Mouse (Mus musculus) retina, postnatal 7 days (tissue): Measurements from ENCODE around the gene Bpifb1.
"Not testable (repeated sequence)": the region's sequence is repeated elsewhere in the genome, so short reads cannot be mapped to it uniquely, and the experiment has no call there.

Source experiments
- DNase-seq: peaks from one replicate; pipeline ENCODE4 v3.0.0-alpha.2; 2012; ENCODE audit warnings: low read depth, low spot score

Gene Bpifb1

DNA sequence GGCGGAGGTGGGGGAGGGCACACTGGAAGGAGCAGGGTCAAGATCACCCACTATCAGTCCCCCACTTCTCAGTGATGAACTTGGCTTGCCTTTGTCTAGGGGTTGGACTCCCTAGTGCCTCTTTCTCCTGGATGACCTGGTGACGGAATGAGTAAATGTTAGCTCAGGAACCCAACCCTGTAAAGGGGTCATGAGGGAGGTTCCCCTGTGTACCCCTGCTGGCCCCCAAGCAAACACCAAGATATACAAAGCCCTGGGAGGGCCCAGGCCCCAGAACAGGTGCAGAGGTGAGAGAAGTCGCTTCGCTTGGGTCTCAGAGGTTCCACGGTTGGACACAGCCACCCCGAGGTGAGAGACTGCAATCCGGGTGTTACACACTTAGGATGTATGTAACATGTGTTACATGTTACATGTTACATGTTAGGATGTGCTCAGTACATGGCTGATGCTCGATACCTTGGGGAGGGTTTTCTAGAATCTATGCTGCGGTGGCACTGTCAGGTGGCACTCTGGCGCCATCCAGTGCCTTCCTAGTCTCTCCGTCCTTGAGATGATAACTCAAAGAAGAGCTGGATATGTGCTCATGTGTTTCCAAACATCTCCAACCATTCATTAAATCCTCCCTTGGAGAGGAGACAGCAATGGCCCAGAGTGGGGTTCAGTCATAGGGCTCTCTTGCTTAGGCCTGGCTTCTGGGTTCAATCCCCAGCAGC lies at the start of gene Bpifb1:
Bpifb1 (plus strand) TSS at position 273 of the 713 bp plus-strand sequence.
- DNase-seq = no peak

DNA sequence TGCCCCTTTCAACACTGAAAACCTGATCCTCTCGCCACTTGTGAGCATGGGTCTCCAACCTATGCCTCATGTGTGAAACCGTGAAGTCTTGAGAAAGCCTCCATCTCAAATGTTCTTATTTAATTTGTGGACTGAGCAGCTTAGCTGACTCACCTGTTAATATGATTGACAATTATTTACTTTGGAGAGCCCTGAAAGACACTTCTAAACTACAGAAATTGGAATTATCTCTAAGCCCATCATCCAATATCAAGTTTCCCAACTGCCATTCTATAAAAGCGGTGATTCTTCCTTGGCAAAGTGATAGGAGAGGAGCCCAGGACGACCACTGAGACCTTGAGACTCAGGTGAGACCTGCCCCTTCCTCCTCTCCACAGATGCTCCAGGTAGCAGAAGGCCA lies 48.0 kb upstream of the Bpifb1 start, which contains the start of gene Bpifa1:
Bpifa1 (plus strand) TSS at position 301 of the 400 bp plus-strand sequence.
- no peak for DNase-seq

DNA sequence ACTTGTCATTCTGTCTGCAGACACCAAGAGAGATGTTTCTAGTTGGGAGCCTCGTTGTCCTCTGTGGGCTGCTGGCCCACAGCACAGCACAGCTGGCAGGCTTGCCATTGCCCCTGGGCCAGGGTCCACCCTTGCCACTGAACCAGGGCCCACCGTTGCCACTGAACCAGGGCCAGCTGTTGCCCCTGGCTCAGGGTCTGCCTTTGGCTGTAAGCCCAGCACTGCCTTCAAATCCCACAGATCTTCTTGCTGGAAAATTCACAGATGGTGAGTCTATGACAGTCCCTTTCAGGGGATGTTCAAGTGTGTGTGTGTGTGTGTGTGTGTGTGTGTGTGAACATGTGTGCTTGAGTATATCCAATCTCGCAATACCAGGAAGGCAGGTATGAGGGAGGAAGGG lies 46.9 kb upstream of the Bpifb1 start:
- DNase-seq = no peak

DNA sequence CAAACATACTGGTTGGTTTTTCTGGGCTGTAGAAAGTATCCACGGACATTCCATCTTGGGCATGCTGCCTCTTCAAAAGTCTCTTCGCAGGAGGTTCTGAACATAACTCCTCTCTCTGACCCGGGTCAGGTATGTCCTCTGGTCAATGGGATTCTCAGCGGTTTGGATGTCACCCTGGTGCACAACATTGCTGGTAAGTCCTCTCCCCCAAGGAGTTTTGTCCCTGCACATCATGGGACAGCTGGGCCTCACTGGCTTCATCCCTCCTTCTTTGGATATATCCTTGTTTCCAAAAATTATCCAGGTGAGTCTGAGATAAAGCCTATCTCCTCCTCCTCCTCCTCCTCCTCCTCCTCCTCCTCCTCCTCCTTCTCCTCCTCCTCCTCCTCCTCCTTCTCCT lies 43.1 kb upstream of the Bpifb1 start:
- no peak for DNase-seq

DNA sequence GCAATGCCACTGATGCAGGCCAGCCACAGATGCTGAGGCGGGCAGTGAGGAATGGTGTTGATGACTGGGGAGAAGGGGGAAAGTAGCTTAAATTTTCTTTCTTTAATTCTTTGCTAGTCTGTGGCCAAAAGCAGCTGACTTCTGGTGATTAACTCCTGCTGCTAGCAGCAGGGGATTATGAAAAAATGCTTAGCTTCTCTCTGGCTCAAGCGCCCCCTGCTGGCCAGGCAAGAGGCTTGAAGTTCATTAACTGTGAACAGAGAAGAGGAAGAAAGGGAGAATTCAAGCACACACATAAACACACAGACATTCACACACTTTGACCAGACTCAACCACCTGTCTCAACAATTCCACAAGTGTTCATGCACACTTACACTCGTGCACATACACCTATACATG lies 32.2 kb upstream of the Bpifb1 start:
- DNase-seq = peak; percentile 45

DNA sequence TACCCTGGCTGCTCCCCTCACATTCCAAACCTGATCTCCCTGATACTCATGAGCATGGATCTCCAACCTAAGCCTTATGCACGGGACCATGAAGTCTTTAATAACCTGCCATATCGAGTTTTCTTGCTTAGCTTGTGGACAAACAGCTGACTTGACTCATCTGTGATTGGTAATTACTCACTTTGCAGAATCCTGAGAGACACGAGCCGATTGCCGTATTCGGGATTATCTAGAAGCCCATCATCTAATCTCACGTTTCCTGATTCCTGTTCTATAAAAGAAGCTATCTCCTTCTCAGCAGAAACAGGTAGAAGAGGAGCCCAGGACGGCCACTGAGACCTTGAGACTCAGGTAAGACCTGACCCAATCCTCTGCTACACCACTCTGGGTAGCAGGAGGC lies 28.3 kb upstream of the Bpifb1 start, which contains the start of gene Bpifa5:
Bpifa5 (plus strand) TSS at position 301 of the 400 bp plus-strand sequence.
- DNase-seq = no peak

DNA sequence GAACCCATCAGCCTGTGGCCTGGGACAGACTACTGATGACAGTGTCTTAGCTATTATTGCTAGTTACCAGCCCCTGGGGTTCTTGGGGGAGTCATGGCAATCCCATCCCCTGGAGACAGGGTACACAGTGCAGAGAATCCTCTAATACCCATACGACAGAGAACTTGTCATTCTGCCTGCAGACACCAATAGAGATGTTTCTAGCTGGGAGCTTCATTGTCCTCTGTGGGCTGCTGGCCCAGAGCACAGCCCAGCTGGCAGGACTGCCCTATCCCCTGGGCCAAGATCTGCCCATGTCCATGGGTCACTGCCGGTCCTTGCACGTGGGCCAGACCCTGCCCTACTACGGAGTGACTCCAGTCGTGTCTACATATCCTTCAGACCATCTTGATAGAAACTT lies 27.3 kb upstream of the Bpifb1 start:
- DNase-seq = no peak

DNA sequence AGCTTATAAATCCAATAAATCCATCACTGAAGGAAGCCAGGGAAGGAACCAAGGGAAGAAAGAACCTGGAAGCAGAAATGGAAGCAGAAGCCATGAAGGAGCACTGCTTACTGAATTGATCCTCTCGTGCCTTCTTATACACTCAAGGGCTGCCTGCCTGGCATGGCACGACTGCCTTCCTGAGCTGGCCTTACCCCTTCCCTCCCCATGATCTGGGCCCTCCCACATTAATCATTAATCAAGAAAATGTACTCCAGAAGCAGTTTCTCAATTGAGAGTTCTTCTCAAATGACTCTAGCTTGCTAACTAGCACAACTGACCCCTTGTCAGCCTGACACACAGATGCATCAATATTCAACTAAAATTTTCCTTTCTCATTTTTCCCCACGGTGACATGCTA lies 21.4 kb upstream of the Bpifb1 start:
- DNase-seq = no peak

DNA sequence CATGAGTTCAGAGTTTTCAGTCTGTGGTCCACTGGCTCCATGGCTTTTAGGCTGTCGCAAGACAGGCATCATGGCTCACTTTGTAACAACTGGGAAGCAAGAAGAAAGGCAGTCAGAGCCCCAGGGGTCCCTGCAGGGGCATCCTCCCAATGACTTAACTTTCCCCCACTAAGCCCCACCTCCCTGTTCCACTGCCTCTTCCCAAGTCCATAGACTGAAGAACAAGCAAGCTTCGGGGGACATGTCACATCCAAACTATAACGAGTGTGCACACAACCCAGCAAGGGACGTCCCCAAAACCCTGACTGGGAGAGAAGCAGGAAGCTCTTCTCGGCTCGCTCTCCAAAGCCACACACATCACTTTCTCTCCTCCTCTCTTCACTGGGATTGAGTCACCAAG lies 19.0 kb upstream of the Bpifb1 start:
- no peak for DNase-seq

DNA sequence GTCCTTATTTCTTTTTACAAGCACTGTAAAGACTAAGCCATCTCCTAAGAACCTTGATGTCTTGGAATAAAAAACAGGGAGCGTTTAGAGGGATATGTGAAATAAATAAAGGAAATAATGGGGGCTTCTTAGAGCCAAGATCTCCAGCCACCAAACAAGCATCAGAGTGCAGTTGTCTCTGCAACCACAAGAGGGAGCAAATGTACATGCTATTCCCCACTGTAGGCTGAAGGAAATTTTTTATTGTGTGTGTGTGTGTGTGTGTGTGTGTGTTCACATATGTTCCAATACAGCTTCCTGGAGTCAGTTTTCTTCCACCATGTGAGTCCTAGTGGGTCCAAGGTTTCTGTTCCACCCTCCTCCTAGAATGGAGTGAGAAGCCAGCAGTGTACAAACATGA lies 17.3 kb upstream of the Bpifb1 start:
- peak; percentile 13 for DNase-seq

DNA sequence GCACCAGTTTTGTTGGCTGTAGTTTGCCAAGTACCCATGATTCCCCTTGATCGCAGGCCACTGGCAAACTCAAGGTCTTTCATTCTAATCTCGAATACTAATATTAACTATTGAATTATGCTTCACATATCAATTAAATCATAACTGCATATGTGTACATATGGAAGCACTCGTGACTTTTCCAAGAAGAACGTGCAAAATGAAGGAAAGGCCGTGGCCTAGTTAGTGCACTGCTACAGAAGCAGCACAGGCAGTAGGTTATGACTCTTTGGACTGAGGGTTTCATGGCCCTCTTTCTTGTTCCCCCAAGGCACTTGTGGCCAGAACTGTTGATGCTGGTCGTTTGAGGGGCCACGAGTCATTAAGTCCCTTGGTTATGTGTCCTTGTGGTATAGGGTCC lies 8.7 kb upstream of the Bpifb1 start:
- DNase-seq = not testable (repeated sequence)

DNA sequence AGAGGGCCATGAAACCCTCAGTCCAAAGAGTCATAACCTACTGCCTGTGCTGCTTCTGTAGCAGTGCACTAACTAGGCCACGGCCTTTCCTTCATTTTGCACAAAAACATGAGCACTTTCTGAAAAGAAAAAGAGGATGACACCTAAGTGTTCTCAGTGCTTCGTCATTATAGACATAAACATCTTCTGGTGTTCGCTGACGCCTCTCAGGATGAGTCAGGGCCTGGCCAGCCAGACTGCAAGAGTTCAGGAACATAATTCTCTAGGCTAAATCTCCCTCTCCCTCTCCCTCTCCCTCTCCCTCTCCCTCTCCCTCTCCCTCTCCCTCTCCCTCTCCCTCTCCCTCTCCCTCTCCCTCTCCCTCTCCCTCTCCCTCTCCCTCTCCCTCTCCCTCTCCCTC lies 7.6 kb upstream of the Bpifb1 start:
- DNase-seq = not testable (repeated sequence)

DNA sequence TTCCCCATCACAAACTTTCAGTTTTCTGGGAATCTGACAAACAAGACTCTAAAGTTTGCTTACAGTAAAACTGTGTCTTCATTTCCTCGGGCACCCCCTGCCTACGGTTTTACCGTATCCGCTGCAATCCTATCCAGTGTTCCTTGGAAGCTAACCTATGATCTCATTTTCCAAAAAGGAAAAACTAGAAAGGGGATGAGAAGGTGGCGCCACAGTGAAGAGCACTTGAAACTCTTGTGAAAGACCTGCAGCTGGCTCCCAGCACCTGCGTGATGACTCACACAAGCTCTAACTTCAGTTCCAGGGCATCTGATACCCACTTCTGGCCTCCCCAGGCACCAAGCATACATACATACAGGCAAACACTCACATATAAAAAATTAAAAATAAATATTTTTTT lies 5.3 kb upstream of the Bpifb1 start:
- DNase-seq = no peak

DNA sequence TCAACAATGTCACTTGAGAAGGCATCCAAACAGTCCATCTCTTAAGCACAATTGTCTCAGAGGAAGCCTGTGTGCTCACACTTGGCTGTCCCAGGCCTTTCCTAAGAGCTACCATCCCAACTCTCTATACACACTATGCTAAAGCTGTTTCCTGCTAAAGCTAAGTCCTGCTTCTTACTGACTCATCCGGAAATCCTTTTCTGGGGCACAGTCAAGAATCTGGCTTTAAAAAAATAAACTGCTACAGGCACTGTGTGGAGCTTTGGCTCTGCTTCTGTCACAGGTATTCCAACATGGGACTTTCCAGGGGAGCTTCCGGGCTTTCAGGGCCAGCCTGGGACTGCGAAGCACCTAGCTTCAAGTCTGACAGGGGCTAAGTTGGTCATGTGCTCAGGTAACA lies 4.9 kb upstream of the Bpifb1 start:
- no peak for DNase-seq

DNA sequence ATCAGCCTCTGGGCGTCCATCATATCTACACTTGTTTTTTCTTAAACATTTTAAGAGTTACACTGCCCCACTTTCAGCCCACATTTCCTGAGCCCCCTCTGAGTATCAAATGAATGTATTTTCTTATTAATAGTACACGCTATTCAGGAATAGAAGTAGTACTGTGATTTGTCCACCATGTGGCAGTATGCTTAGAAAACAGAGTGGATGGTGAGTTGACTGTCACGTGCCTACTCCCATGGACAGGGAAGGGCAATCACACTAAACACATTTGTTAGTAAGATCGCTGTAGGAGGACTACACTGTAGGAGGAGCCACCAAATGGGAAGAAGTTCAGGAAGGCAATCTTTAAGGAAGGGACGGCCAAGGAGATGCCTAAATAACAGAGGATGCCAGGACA lies 3.1 kb upstream of the Bpifb1 start:
- DNase-seq = no peak

DNA sequence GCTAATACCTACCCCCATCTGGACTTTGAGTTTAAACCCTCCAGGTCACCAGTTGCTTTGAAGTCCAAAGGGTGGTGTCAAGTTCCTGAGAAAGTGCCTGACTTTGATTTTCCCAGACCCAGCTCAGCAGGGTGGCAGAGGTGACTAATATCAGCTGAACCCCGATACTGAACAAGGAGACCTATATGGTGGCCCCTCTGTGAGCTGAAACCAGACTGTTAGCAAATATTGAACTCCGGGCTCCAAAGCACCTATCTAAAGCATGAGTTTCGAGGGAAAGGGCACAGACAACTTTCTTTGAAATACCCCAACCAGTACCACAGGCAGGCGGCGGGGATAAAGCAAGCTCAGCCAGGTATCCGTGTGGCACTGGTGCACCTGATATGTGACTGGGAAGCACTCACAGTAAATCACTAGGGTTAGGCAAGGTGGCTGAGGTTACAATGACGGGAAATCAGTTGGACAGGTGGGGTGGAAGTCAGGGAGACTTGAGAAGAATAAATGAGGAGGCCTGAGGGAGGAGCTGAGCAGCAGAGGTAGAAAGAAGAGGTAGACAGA lies 662 bp upstream of the Bpifb1 start:
- DNase-seq = no peak

DNA sequence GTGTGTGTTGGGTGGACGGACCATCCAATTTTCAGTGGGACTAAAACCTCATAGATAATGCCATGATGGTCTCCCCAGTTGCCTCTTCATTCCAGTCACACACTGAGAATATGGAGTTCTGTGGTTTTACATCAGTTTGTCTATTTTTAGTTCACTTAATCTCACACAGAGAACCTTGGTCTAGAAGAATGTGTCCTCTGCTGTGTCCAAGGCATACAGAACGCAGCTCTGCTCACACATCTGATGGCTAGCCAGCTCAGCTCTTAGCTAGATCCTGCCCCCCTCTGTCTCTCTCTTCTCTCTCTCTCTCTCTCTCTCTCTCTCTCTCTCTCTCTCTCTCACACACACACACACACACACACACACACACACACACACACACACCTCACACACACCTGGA lies 1.5 kb downstream of the Bpifb1 start:
- DNase-seq = no peak

DNA sequence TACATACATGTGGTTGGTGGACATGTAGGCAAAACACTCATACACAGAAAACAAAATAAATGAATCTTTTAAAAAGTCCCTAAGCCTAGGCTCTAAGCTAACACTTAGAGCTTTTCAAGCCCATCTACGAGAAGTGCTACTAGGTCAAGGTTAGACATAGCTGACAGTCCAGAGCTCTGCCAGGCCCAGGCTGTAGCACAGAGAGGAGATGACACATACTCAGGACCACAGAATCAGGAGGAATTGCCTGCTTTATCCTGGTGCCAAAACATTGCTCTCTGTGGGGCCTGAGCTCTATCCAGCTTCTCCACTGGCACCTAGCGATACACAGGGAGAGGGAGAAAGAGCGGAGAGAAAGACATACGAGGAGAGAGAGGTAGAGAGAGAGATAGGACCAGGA lies 2.5 kb downstream of the Bpifb1 start:
- DNase-seq = no peak

DNA sequence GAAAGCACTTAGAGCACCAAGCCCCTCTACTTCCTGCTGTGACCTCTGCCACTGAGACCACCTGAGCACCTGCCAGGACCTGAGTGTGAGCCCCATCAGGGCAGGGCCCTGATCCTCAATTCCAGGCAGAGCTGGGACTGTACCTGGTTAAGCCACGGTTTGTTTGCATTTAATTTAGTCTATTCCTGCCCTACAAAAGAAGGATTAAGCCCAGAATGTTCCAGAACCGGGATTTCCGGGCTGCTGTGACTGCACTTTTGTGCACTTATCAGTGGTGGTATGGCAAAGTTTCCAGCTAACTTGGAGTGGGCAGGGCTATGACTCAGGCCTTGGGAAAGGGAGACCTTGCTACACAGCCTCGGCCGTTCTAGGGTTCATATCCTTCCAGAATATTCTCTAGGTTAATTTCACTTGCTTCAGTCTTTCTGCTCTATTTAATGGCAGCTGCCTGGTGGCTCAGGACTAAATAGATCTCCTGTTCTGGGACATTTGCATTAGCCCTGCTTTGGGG lies 3.4 kb downstream of the Bpifb1 start:
- DNase-seq = no peak

DNA sequence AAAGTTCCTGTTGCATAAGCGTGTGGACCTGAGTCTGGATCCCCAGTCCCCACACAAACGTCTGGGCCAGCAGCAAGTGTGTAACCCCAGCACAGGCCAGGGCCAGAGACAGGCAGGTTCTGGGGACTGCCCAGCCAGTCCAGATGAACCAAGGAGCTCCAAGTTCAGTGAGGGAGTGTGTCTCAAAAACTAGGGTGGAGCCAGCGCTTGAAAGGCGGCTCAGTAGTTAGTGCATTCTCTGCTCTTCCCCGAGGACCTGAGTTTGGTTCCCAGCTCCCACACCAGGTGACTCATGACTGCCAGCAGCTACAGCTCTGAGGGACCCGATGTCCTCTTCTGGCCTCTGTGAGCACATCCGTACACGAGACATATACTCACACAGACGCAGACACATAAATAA lies 6.4 kb downstream of the Bpifb1 start:
- no peak for DNase-seq

DNA sequence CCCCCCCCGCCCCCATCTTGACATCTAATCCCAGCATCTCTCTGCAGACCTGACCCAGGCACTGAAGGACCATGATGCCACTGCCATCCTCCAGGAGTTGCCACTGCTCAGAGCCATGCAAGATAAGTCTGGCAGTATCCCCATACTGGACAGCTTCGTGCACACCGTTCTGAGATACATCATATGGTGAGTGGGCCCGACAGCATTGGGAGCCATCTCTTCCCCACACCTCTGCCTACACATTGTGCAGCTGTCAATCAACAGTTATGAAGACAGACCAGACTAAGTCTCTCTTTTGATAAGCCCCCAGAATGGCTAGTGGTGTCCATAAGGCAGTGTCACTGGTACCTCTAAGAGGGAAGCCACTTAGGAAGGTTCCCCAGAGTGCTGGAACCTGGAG lies 14.0 kb downstream of the Bpifb1 start:
- no peak for DNase-seq

DNA sequence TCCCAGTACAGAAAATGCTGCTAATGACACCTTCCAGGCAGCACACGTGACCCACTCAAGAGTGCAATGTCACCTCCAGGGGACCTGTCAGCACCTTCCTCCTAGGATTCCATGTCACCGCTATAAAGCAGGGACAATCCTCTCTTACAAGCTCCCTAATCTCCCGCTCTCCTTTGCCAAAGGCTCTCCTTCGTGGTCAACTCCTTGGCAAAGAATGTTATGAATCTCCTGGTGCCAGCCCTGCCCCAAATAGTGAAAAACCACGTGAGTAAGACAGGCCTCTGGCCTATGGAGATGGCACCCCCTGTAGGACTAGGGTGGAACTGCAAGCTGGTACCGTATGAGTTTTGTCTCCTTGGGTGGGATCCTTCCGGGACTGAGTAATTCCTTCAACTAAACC lies 16.3 kb downstream of the Bpifb1 start:
- no peak for DNase-seq

DNA sequence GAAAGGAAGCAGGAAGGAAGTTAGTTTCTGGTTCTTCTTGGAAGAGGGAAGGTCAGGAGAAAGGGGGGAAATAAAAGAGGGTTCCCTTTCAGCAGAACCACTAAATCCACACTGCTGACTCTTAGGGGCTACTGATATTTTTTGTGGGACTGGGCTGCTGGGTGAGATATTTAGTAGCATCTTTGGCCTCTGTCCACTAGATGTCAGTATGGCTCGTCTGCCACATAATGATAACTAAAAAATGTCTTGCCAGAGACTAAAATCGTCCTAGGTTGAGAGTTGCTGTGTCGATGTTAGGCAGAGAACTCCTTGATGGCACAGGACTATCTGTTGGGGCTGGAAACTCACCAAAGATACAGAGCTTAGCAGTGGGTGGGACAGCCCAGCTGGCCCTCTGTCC lies 18.5 kb downstream of the Bpifb1 start:
- peak; percentile 17 for DNase-seq
